Mouse (Mus musculus): ENCODE measurements around the gene B3gnt2. TPM values are rescaled to one million over a fixed set of nuclear protein-coding genes. Genes with fewer than 3 reads are reported as not detected.

The B3gnt2 gene
- polyA plus RNA-seq, 1 experiment from 2014 or later: 2.9 TPM

DNA sequence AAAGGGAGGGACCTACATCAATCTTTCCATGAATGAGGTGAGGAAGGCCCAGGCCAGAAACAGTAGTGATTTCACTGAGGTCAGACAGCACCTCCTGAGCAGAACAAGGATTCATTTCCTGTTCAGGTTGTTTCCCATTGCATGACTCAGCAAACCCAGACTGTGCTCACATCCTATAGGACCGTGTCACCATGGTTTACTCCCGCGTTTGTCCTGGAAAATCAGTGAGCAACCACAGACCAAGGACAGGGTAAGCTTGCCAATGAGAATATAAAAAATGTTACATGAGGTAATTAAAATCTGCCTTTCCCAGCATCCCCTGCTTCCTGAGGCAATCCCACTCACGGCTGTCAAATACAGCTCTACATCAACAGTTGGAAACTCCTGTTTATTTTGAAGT is 141.2 kb downstream of the B3gnt2 start:
- Histone ChIP-seq H3K27ac (ENCODE audit: low read depth, low read length) (no peak overlapping the region), H3K4me1 (ENCODE audit: control insufficient read depth, insufficient read depth, low read length) (no peaks in the 10 kb centered on the region), H3K9ac (ENCODE audit: low read depth, low read length) (no peak overlapping the region), H3K27me3 (ENCODE audit: control insufficient read depth, insufficient read depth, low read length) (no peaks in the 10 kb centered on the region), H3K9me3 (replicated peaks; ENCODE audit: control insufficient read depth, low read length) (no peaks in the 10 kb centered on the region), H3K4me2 (no peak overlapping the region), H3K4me3 (ENCODE audit: low read depth, low read length) (no peak overlapping the region), H3K36me3 (ENCODE audit: control insufficient read depth, insufficient read depth, low read length) (no peaks in the 10 kb centered on the region)
- no peak for ATAC-seq (replicated peaks; ENCODE audit: insufficient number of reproducible peaks, low FRiP score, low TSS enrichment)
- 68% methylated on average over 4 of the region's 4 CpGs for WGBS (ENCODE audit: insufficient replicate concordance)

DNA sequence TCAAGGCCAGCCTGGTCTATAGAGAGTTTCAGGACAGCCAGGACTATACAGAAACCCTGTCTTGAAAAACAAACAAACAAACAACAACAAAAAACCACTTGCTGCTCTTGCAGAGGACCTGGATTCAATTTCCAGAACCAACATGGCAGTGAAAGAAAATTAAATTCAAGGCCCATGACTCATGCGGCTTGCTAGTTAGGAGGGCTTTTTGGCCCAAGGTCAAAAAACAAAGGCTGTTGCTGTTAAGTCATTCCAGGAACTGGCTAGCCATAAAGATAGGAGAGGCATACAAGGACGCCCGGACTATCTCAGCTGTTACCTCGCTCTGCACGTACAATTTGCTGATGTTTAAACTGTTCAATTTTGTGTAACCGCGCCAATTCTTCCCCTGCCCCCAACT is 142.7 kb downstream of the B3gnt2 start:
- no peaks in the 10 kb centered on the region for H3K4me1 ChIP-seq (ENCODE audit: control insufficient read depth, insufficient read depth, low read length)
- no peak overlapping the region for H3K27ac ChIP-seq (ENCODE audit: low read depth, low read length)
- H3K9me3 ChIP-seq (replicated peaks; ENCODE audit: control insufficient read depth, low read length): no peaks in the 10 kb centered on the region
- H3K4me3 ChIP-seq (ENCODE audit: low read depth, low read length): no peak overlapping the region
- 85% methylated on average over 7 of the region's 7 CpGs for WGBS (ENCODE audit: insufficient replicate concordance)
- H3K4me2 ChIP-seq: no peak overlapping the region
- no peak overlapping the region for H3K9ac ChIP-seq (ENCODE audit: low read depth, low read length)
- H3K36me3 ChIP-seq (ENCODE audit: control insufficient read depth, insufficient read depth, low read length): no peaks in the 10 kb centered on the region
- H3K27me3 ChIP-seq (ENCODE audit: control insufficient read depth, insufficient read depth, low read length): no peaks in the 10 kb centered on the region
- ATAC-seq (replicated peaks; ENCODE audit: insufficient number of reproducible peaks, low FRiP score, low TSS enrichment): no peak

DNA sequence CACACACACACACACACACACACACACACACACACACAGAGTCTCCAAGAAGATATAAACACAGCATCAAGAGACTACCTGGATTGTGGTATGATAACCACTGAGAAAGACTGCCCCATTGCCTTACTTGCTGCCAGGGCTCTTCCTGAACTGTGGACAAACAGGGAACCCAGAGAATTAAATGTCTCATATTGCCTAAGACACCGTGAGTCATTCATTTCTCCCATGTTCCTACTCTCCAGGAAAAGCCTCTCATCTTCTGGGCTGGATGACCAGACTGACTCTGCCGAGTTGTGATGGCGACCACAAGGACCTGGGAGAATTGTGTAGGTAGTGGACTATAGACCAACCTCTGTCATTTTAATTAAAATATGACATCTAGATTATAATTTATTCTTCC is 149.4 kb downstream of the B3gnt2 start:
- Histone ChIP-seq H3K4me1 (ENCODE audit: control insufficient read depth, insufficient read depth, low read length) (no peaks in the 10 kb centered on the region), H3K9me3 (replicated peaks; ENCODE audit: control insufficient read depth, low read length) (no peaks in the 10 kb centered on the region), H3K27me3 (ENCODE audit: control insufficient read depth, insufficient read depth, low read length) (no peaks in the 10 kb centered on the region), H3K36me3 (ENCODE audit: control insufficient read depth, insufficient read depth, low read length) (no peaks in the 10 kb centered on the region), H3K4me2 (no peak overlapping the region), H3K27ac (ENCODE audit: low read depth, low read length) (no peak overlapping the region), H3K9ac (ENCODE audit: low read depth, low read length) (no peak overlapping the region), H3K4me3 (ENCODE audit: low read depth, low read length) (no peak overlapping the region)
- no peak for ATAC-seq (replicated peaks; ENCODE audit: insufficient number of reproducible peaks, low FRiP score, low TSS enrichment)
- 82% methylated on average over 3 of the region's 3 CpGs for WGBS (ENCODE audit: insufficient replicate concordance)

DNA sequence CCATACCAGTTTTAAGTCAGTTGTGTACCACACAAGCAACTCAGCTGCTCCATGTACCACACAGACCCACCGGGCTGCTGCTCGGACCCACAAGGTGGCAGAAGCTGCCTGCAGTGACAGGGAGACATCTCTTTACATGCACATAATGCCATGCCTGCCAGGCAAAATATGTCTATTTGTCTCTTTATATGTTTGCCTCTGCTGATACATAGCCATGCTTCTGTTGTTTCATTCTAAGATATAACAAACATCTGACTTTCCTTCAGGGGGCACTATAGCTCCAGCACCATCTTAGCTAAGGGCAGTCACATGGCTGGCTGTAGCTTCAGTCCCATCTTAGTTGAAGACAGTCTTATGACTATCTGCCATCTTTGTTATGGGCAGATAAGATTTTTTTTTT is 150.2 kb downstream of the B3gnt2 start:
- Histone ChIP-seq H3K9ac (ENCODE audit: low read depth, low read length) (no peak overlapping the region), H3K4me3 (ENCODE audit: low read depth, low read length) (no peak overlapping the region), H3K4me2 (no peak overlapping the region), H3K4me1 (ENCODE audit: control insufficient read depth, insufficient read depth, low read length) (no peaks in the 10 kb centered on the region), H3K27me3 (ENCODE audit: control insufficient read depth, insufficient read depth, low read length) (no peaks in the 10 kb centered on the region), H3K36me3 (ENCODE audit: control insufficient read depth, insufficient read depth, low read length) (no peaks in the 10 kb centered on the region), H3K9me3 (replicated peaks; ENCODE audit: control insufficient read depth, low read length) (no peaks in the 10 kb centered on the region), H3K27ac (ENCODE audit: low read depth, low read length) (no peak overlapping the region)
- WGBS (ENCODE audit: insufficient replicate concordance): 96% methylated on average over 2 of the region's 2 CpGs
- no peak for ATAC-seq (replicated peaks; ENCODE audit: insufficient number of reproducible peaks, low FRiP score, low TSS enrichment)

Other genes with a start within 250 kb of the B3gnt2 start
- 2.2 and 3.1 TPM in 2 replicates for gene Zrsr1, start 111.0 kb upstream of the B3gnt2 start, polyA plus RNA-seq (2014; fragmentation: Nextera tagmentation; extraction: Ambion mirVana)
- gene Gm28048, start 121.1 kb upstream of the B3gnt2 start, polyA plus RNA-seq (2014; fragmentation: Nextera tagmentation; extraction: Ambion mirVana): 8.2 and 11.5 TPM in 2 replicates
- 327 and 355 TPM in 2 replicates for gene Commd1, start 121.4 kb upstream of the B3gnt2 start, polyA plus RNA-seq (2014; fragmentation: Nextera tagmentation; extraction: Ambion mirVana)
- gene Cct4, start 129.6 kb upstream of the B3gnt2 start, polyA plus RNA-seq (2014; fragmentation: Nextera tagmentation; extraction: Ambion mirVana): 275 and 277 TPM in 2 replicates
- 1.3 and 1.9 TPM in 2 replicates for gene Fam161a, start 146.6 kb upstream of the B3gnt2 start, polyA plus RNA-seq (2014; fragmentation: Nextera tagmentation; extraction: Ambion mirVana)

Data from heart, embryonic 11.5 days (tissue).